Mouse (Mus musculus) v-Abl transformed pro-B cells (cell line): ENCODE measurements around the gene Cep19.

ENCODE experiments used
- in situ Hi-C, 2 experiments: fragments of 400-800 bp; cut with MboI; formaldehyde crosslinking; loops; one replicate each; pipeline ENCODE4 v1.15.1; 2025; ENCODE audit not compliant: unreplicated experiment in 2 of 2

Gene Cep19

DNA sequence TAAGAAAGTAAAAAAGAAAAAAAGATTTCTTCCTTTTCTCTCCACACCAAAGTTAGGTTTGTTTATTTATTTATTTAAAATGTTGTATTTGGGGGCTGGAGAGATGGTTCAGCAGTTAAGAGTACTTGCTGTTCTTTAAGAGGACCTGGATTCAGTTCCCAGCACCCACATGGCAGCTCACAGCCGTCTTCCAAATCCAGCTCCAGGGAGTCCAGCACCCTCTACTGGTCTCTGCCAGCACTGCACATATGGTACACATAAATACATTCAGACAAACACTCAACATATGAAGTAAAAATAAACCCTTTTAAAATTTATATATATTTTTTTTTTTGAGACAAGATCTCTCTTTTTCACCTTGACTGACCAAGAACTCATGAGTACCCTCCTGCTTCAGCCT lies 6.1 kb downstream of the Cep19 start:
- in situ Hi-C loops, result loop anchor here (5.0 to 25.0 kb wide), 2 partner anchors 158 to 357 kb away; partner anchors contain the start of genes 0610012G03Rik (in 1 of the 2) and Ncbp2 (in 1 of the 2)

DNA sequence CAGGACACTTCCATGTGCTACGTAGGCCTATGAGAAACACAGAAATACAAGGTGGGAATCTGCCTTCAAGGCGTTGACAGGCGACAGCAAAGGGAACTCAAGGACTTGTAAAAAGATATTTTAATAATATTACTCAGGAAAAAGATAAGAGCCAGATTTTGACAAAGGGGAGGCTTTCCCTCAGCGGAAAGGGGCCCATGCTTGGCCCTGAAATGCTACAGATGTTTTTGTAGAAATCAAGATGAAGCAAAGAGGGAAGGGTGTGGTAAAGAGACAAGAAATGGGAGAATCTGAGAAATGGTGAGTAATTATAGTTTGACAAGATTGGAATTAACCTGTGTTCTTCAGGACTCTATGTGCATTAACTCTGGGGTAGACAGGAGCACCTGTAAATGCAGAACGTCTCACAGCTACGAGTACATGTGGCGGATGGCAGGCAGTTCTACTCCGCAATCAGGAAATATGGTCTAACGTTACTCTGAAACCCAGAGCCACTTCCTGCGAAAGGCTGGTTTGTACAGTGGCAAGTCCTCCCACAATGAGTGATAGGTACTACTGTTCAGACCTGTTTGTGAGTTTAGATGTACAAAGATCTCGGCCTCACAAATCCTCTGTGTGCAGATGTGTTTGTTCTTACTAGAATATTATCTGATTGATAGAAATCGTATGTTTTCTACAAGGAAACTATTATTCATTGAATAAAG lies 7.9 kb downstream of the Cep19 start:
- in situ Hi-C loops, result loop anchor here (5.0 to 25.0 kb wide), 2 partner anchors 160 to 355 kb away; partner anchors contain the start of genes 0610012G03Rik (in 1 of the 2) and Ncbp2 (in 1 of the 2)

DNA sequence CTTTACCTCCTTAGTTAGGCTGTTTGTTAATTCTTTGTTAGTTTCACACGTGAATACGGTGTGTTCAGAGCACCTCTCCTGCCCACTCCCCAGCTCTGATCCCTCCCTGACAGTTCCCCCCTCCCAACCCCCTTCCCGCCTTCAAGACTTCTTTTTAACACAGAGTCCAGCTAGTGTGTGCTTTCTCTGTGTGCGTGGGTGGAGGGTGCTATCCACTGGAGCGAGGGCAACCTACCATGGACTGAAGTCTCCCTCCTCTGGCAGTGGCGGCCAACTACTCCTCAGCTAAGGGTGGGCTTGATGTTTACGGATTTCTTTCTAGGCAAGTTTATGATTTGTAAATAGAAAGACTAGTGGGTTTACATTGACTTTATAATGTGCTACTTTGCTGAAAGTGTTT lies 8.6 kb downstream of the Cep19 start:
- in situ Hi-C loops, result loop anchor here (5.0 to 25.0 kb wide), 2 partner anchors 161 to 354 kb away; partner anchors contain the start of genes 0610012G03Rik (in 1 of the 2) and Ncbp2 (in 1 of the 2)

DNA sequence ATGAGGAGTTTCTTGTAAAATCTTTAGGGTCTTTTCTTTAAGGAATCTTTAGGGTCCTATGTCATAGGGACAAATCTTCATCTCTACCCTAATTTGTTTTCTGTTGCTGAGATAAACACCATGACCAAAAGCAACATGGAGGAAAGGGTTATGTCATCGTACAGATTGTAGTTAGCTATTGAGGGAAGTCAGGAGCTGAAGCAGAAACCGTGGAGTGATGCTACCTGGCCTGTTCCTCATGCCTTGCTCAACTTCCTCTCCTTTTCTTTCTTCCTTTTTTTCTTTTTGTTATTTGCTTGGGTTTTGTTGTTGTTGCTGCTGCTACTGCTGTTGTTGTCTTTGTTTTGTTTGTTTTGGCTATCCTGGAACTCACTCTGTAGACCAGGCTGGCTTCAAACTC lies 9.0 kb downstream of the Cep19 start:
- in situ Hi-C loops, result loop anchor here (5.0 to 25.0 kb wide), 2 partner anchors 161 to 354 kb away; partner anchors contain the start of genes 0610012G03Rik (in 1 of the 2) and Ncbp2 (in 1 of the 2)

DNA sequence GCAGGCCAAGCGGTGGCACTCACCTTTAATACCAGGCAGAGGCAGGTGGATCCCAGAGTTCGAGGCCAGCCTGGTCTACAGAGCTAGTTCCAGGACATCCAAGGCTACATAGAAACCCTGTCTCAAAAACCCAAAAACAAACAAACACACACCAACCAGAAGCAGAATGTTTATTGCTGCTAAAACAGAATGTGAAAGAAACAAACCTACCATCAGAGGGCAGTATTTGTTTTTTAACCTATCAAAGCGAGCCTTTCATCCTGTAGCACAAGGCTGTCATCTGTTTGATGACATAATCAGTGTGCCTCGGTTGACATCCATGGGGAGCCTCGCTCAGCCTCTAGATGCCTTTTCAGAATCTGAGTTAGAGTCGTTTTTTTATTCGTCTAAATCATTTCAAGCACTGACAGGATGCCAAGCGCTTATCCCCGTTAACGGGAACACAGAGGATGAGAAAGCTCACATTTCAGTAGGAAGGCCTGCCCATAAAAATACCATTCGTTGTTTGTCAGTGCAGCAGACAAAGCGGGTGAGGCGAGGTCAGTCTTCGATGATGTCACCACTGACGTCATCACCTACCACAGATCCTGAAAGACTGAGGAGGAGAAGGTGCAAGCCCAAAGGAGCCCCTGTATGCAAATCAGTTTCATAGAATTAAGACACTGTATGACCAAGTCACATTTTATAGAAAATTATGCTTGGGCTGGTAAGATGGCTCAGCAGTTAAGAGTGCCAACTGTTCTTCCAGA lies 11.5 kb downstream of the Cep19 start:
- in situ Hi-C loops, result loop anchor here (5.0 to 25.0 kb wide), 3 partner anchors 46 to 391 kb away; no protein-coding TSS in a partner anchor

DNA sequence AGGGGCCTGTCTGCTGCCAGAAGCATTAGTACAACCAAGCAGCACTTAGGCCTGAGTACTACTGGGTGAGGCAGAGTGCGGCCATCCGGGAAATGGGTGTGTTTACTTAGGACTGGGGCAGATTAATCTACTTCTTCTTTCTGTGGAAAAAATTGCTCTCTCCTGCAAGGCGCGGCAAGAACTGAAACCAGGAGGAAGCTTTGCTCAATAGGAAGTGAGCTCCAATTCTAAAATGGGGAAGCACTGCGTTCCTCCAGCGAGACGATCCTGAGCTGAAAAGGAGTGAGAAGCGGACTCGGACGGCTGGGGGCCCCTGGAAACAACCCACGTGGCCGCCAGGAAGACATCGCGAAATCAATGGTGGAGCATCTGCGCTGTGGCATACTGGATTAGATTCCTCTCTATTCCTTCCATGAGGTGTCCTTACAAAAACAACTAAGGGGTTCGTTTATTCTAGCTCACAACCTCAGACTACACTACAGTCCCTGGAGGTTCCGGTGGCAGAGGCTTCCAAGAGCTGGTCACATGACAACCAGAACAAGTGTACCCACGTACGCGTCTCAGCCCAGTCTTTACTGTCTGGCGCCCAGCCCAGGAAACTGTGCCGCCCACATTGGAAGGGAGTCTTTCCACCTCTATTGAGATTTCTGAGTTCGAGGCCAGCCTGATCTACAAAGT lies 14.1 kb downstream of the Cep19 start:
- in situ Hi-C loops, result loop anchor here (5.0 to 25.0 kb wide), 3 partner anchors 44 to 389 kb away; no protein-coding TSS in a partner anchor

DNA sequence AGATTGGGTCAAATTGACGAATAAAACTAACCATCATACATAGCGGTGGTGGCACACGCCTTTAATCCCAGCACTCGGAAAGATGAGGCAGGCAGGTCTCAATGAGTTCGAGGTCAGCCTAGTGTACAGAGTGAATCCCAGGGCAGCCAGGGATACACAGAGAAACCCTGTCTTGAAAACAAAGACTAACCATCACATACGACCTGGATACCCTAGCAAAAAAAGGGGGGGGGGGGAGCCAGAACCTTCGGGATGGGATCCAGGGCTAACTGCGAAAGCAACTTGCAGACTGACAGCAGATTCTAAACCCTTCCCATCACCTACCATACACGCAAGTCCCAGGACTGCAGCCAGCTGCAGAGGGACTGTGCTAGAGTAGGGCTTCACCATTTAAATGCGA lies 14.8 kb downstream of the Cep19 start:
- in situ Hi-C loops, result loop anchor here (5.0 to 25.0 kb wide), 3 partner anchors 43 to 388 kb away; no protein-coding TSS in a partner anchor

DNA sequence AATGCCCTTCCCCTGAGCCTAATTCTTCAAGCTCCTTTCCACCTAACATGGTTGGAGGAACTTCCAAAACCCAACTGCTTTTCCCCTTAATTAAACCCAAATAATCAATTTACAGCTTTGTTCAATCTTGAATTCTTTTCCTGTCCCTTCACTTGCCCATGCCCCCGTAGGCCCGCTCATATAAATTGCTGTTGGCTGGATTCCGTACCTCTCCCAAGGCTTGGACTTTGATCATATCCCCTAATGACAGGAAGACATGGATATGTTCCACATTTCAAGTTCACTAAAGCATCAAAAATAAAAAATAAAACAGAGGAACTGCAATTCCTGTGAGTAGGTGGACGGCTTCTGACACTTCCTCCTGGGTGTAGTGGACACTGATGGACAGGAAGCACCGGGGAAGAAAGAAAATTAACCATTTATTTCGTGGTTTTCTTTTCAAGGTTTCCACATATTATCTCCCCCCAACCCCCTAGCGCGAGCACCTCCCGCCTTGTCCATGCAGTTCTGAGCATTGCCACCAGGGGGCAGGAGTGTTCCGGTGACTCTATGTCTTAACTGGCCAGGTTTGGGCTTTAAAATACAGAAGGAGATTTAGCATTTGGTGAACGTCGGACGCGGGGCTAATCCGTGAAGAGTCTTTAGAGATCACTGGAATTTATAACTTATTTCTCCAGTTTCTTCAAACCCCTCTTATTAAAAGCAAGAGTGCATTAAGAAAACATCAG lies 15.5 kb downstream of the Cep19 start:
- in situ Hi-C loops, result loop anchor here (5.0 to 25.0 kb wide), 4 partner anchors 42 to 387 kb away; no protein-coding TSS in a partner anchor

DNA sequence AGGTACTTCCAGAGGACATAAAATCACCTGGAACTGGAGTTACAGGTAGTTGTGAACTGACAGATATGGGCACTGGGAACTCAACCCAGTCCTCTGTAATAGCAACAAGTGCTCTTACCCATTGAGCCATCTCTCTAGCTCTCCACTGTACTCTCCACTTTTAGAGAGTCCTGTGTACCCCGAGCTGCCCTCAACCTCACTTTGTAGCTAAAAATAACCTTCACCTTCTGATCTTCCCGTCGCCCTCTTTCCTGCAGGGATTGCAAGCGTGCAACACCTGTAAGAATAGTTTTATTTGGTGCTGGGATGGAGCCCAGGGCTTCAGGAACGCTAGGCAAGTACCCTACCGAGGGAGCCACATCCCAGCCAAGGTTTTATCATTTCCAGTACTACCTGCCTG lies 16.2 kb downstream of the Cep19 start:
- in situ Hi-C loops, result loop anchor here (5.0 to 25.0 kb wide), 3 partner anchors 42 to 347 kb away; no protein-coding TSS in a partner anchor

DNA sequence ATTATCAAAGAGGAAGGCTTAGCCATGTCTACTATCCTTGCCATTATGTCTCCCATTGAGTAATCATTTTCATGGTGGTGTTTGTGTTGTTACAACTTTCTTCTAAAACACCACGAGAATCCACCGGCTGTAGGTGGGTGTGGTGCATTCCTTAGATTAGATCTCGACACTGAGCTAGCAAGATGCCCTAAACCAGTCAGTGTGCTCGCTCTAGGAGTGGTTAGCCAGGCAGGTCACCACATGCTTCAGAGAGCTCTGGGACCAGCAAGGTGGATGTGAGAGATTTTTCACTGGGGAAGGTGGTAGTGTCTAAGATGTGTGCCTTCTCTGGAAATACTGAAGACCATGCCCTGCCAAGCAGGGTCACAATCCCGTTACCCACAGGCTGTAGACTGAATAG lies 16.6 kb downstream of the Cep19 start:
- in situ Hi-C loops, result loop anchor here (5.0 to 25.0 kb wide), 3 partner anchors 41 to 346 kb away; no protein-coding TSS in a partner anchor

DNA sequence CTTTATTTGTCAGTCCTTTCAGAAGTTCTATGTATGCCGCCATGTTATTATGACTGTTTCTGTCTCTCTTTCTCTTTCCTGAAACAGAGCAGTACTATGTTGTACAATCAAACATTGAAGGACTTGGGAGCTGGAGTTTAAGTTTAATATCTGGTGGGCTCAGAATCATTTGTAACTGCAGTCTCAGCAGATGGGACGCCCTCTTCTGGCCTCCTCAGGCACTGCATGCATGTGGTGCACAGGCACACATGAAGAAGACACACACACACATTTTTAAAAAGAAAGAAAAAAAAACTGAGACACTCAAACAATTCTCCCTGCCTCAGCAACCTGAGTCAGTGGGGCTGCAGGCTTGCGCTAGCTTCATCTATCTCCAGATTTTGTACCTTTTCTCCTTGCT lies 20.9 kb downstream of the Cep19 start:
- in situ Hi-C loops, result loop anchor here (25.0 kb wide), 1 partner anchor 342 kb away; no protein-coding TSS in a partner anchor

DNA sequence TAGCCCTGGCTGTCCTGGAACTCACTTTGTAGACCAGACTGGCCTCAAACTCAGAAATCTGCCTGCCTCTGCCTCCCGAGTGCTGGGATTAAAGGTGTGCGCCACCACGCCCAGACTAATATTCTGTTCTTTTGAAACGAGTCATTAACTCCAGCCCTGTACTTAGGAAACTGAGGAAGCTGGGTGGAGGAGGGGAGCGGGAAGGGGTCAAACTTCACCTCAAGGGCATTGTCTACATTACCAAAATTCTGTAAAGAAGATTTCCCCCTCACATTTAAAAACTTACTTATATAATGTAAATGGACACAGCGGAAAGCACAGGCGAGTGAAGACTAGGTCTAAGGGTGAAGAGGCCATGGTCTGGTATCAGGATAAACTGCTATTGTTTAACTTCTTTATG lies 24.4 kb downstream of the Cep19 start:
- in situ Hi-C loops, result loop anchor here (25.0 kb wide), 1 partner anchor 338 kb away; no protein-coding TSS in a partner anchor

DNA sequence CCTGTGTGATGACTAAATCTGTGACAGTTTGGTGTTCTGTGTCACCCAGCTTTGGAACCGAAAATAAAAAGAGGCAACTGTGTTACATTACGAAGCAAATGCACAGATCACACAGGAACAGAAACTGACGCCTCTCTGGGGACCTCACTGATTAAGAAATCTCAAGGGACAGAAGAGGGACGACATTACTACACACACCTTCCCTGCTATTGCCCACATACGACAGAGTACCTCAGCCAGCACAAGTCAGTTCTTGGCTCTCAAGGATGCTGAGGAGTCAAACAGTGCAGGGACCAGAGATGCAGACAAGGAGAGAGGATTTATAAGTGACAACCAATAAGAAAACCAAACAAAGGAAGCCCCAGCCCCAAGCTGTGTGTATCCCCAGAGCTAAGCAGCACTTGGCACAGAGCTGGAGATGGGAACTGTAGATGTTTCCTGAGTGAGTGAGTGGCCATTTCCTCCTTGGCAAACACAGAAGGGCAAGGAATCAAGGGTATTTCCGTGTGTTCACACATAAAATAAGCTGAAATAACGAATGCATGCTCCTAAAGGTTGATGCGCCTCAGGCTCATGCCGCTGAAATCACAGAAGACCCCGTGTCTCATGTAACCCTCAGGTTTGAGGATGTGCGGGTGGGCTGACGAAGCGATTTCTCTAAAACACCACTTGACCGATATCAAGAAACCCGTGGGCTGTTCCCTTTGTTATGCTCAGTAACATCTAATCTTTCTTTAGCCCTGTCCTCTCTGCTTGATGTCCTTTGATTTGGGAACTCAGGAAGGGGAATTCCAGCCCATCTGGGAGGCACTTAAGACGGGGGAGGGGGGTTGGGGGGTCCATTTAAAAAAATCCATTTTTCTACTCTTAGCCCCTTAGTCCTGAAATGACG lies 25.1 kb downstream of the Cep19 start:
- in situ Hi-C loops, result loop anchor here (5.0 to 25.0 kb wide), 2 partner anchors 78 to 338 kb away; no protein-coding TSS in a partner anchor

DNA sequence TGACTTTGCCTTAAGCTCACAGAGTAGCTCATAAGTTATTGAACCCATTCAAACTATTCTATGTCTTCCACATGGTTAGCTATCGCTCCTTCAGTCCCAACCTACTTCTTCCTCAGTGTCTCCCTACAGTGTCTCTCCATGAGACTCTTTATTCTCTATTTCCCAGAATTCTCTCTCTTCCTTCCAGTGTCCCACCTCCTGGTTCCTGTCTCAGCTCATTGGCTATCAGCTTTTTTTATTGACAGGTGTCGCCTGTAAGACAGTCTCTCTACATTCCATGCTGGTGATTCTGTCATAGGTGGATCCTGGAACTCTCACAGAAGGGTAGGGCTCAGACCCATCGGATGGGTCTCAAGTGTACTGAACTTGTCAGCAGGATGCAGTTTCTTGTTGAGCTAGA lies 25.8 kb downstream of the Cep19 start:
- in situ Hi-C loops, result loop anchor here in 1 of 2 experiments (5.0 kb wide), 1 partner anchor 77 kb away; no protein-coding TSS in a partner anchor

DNA sequence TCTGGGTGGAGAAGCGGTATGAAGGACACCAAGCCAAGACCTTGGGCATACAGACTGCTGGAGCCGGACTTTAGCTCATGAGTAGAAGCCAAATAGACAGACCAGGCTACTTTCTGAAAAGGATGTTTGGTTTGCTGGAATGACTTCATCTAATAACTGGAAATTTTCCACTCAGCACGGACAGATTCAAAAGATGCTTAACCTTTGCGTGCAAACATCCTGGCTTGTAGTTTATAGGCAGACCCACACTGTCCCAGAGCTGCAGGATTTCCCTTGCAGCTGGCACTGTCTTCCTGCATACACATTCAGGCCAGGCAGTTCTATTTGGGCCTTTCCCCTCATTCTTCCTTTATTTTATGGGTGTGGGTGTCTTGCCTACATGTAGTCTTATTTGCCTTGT lies 27.4 kb downstream of the Cep19 start:
- in situ Hi-C loops, result loop anchor here in 1 of 2 experiments (5.0 kb wide), 1 partner anchor 75 kb away; no protein-coding TSS in a partner anchor

DNA sequence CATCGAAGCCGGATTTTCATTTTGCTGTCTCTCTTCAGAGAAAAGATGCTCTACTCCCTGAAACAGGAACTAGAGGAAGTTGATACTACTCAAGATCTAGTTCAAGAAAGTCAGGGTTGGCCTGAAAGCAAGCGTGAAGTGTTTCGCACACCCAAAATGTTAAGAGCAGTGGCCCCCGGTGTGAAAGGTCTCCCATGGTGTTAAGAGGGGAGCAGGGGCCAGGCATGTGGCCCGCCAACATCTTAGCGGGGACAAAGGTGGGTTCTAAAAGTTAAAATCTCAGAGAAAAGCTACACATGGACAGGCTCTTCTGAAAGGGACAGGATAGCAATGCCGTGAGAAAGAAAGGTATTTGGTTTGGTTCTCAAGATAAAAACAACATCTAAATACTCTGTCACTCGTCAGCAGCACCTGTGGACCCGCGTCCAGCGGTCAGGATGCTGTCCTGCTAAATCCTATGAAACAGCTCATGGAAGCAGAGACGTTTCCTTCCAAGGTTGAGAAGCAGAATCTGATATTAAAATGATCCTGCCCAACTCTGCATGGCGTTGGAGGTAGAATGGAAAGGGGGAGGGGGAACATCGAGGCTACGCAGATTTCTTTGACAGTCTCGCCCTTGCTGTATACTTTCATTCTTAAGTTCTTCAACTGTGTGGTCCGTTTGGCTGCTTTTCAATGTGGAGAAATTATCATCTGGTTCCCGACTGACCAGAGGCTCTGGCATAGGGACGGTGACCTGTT lies 30.0 kb downstream of the Cep19 start:
- in situ Hi-C loops, result loop anchor here in 1 of 2 experiments (5.0 kb wide), 1 partner anchor 73 kb away; no protein-coding TSS in a partner anchor

DNA sequence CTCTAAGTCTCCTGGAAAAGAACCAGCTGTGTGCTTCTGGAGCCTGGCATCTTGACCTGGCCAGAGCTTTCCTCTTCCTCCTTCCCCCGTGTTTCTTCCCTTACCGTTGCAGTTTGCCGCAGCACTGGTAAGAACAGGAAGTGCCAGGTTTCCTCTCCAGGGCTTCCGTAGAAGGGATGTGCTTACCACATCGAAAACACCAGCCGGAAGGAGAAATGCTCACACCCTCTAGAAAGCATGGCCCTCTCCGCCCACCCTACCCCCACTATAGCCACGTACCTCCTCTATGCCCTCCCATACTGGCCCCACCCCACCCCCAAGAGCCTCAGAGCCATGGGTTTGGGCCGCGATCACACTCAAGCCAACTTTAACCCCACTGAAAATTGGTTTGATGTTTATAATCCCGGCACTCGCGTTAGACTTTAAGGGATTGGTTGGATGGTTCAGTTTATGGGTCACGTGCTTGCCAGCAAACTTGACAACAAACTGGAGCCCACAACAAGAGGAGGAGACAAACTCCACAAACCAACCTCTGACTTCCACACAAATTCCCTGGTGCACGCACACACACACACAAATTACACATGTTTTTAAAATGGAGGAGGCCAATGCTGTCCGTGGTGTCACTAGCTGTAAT lies 30.7 kb downstream of the Cep19 start:
- in situ Hi-C loops, result no loop called here
